Mouse (Mus musculus) adrenal gland, postnatal 14 days (tissue): ENCODE data around the gene Cog5. TPM values are rescaled to one million over a fixed set of nuclear protein-coding genes. Genes with fewer than 3 reads are reported as not detected.
A peak's percentile ranks its signal among the peaks of the same experiment; 100 is the strongest.

Experiments used
- DNase-seq: peaks from one replicate; pipeline ENCODE4 v3.0.0; 2021; ENCODE audit warnings: mixed read lengths
- total RNA-seq: library from RNA; stranded (reverse); gene quantifications from 2 replicates; pipeline ENCODE4 v1.2.3, GENCODE M21; 2021

The Cog5 gene
- total RNA-seq, 1 experiment from 2014 or later = 35.3 TPM

- DNase-seq = no peak
Observed at GRCm38 (mm10) chr12:31939026-31939425, 284.4 kb downstream of the Cog5 start.

GRCm38 (mm10) chr12:31943020-31943654, 288.5 kb downstream of the Cog5 start:
- no peak for DNase-seq

- no peak for DNase-seq
Observed at GRCm38 (mm10) chr12:31944405-31944804, 289.7 kb downstream of the Cog5 start.

- DNase-seq = peak; percentile 27
Observed at GRCm38 (mm10) chr12:31947476-31947875, 292.8 kb downstream of the Cog5 start.

- DNase-seq = no peak
Observed at GRCm38 (mm10) chr12:31948101-31949000, 293.7 kb downstream of the Cog5 start.

- peak; percentile 98 for DNase-seq
Observed at GRCm38 (mm10) chr12:31949193-31949741, 294.6 kb downstream of the Cog5 start.

GRCm38 (mm10) chr12:31949759-31950658, 295.3 kb downstream of the Cog5 start, which contains the start of gene Hbp1:
TSS of gene Hbp1 (minus strand) at chr12:31950535.
- peak; percentile 99 for DNase-seq

GRCm38 (mm10) chr12:31950659-31951031, 296.0 kb downstream of the Cog5 start:
- peak; percentile 93 for DNase-seq

GRCm38 (mm10) chr12:31955843-31956242, 301.2 kb downstream of the Cog5 start:
- DNase-seq = no peak

GRCm38 (mm10) chr12:31964074-31964473, 309.4 kb downstream of the Cog5 start:
- DNase-seq = no peak

- DNase-seq = no peak
Observed at GRCm38 (mm10) chr12:31965517-31966212, 311.0 kb downstream of the Cog5 start.

GRCm38 (mm10) chr12:31966405-31966804, 311.7 kb downstream of the Cog5 start:
- no peak for DNase-seq

- DNase-seq = peak; percentile 45
Observed at GRCm38 (mm10) chr12:31967536-31967935, 312.9 kb downstream of the Cog5 start.

GRCm38 (mm10) chr12:31969111-31969510, 314.4 kb downstream of the Cog5 start:
- peak; percentile 16 for DNase-seq

- DNase-seq = no peak
Observed at GRCm38 (mm10) chr12:31971547-31971946, 316.9 kb downstream of the Cog5 start.

GRCm38 (mm10) chr12:31973473-31974172, 319.0 kb downstream of the Cog5 start:
- DNase-seq = peak; percentile 93

- peak; percentile 46 for DNase-seq
Observed at GRCm38 (mm10) chr12:31976544-31976943, 321.9 kb downstream of the Cog5 start.

- no peak for DNase-seq
Observed at GRCm38 (mm10) chr12:31977613-31978195, 323.0 kb downstream of the Cog5 start.

GRCm38 (mm10) chr12:31983238-31983637, 328.6 kb downstream of the Cog5 start:
- no peak for DNase-seq

GRCm38 (mm10) chr12:31983769-31984168, 329.1 kb downstream of the Cog5 start:
- no peak for DNase-seq
